Mouse (Mus musculus) right cerebral cortex, postnatal 25 days (tissue): ENCODE results near the gene Golph3.

Experiments used
- DNase-seq: peaks from one replicate; pipeline ENCODE4 v3.0.0; 2022

Gene Golph3

GRCm38 (mm10) chr15:12388726-12389489 lies 67.7 kb downstream of the Golph3 start:
- DNase-seq: no peak

DNA sequence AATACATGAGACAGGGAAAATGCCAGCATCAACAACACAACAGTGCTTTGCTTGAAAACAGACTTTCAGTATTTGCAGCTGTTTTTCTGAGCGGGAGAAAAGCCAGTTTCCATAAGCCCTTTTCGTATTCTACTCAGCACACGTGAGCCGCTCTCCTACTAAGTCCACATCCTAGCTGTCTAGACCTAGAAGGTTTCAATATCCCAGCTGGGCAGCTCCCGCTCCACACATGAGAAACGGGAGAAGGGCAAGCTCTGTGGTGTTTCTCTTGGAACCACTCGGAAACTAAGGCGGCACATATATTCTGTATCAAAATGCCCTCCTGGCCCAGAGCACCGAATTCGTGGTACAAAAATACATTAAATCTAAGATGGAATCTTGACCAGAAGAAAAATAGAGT lies 73.5 kb downstream of the Golph3 start:
- no peak for DNase-seq

DNA sequence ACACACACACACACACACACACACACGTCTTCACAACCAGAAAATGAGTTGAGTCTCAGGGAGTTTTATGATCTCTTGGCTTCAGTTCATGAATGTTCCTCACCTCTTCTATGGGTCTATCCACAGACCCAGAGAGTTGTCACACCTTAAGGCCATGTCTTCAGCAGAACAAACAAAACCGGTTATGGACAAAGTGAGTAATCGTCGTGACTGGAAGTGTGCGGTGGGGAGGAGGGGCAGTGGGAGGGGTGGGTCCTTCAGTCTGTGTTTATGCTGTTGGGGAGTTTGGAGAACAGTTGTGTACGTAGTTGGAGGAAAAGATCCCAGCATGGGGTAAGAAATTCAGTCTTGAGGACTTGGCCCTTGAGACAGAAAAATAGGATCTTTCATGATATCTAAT lies 75.8 kb downstream of the Golph3 start:
- DNase-seq: no peak
